Mouse (Mus musculus) heart, postnatal 0 days (tissue): ENCODE data around the gene Mtfp1. TPM values are rescaled to one million over a fixed set of nuclear protein-coding genes. Genes with fewer than 3 reads are reported as not detected.

ENCODE experiments used
- ATAC-seq: fragments of 200-750 bp; cut with Nextera tagmentation; 2 replicates; pipeline ENCODE4 v1.8.0; 2017; ENCODE audit warnings: low read depth, moderate number of reproducible peaks, moderate library complexity; ENCODE audit not compliant: insufficient read depth
- DNase-seq: peaks from one replicate; pipeline ENCODE4 v3.0.0-alpha.2; 2016; ENCODE audit warnings: low spot score
- H3K27ac ChIP-seq: fragments of 300-500 bp; sonication (generic); 2 replicates; pipeline ENCODE4 v1.5.1; 2014; ENCODE audit warnings: low read depth, mild to moderate bottlenecking
- H3K27me3 ChIP-seq: fragments of 300-500 bp; sonication (generic); 2 replicates; pipeline ENCODE4 v1.6.1; 2014; ENCODE audit warnings: low read length, mixed read lengths; ENCODE audit not compliant: control insufficient read depth, insufficient read depth
- H3K36me3 ChIP-seq: fragments of 300-500 bp; sonication (generic); replicated peaks from 2 replicates; pipeline ENCODE4 v1.6.1; 2014; ENCODE audit warnings: low read length, mixed read lengths; ENCODE audit not compliant: control insufficient read depth, insufficient read depth
- H3K4me1 ChIP-seq: fragments of 300-500 bp; sonication (generic); 2 replicates; pipeline ENCODE4 v1.6.1; 2014; ENCODE audit warnings: antibody characterized with exemption; ENCODE audit not compliant: control insufficient read depth, insufficient read depth
- H3K4me2 ChIP-seq: fragments of 300-500 bp; sonication (generic); 2 replicates; pipeline ENCODE4 v1.6.1; 2014; ENCODE audit warnings: low read depth, mild to moderate bottlenecking, low read length, moderate library complexity
- H3K4me3 ChIP-seq: fragments of 300-500 bp; sonication (generic); 2 replicates; pipeline ENCODE4 v1.5.1; 2014; ENCODE audit warnings: low read depth, low read length
- H3K9ac ChIP-seq: fragments of 300-500 bp; sonication (generic); replicated peaks from 2 replicates; pipeline ENCODE4 v1.6.1; 2014; ENCODE audit warnings: low read depth, low read length, mixed read lengths
- H3K9me3 ChIP-seq: fragments of 300-500 bp; sonication (generic); replicated peaks from 2 replicates; pipeline ENCODE4 v1.6.1; 2016; ENCODE audit warnings: low read length; ENCODE audit not compliant: control insufficient read depth
- CTCF ChIP-seq: IDR thresholded peaks from 2 replicates; pipeline ENCODE4 v1.5.1; 2016; ENCODE audit warnings: antibody characterized with exemption, control low read depth, low read depth
- EP300 ChIP-seq: IDR thresholded peaks from 2 replicates; pipeline ENCODE4 v1.6.1; 2016; ENCODE audit warnings: antibody characterized with exemption, low read depth
- WGBS: fragments of 180-500 bp; shearing (Covaris S2); extraction: QIAGEN DNeasy Blood & Tissue Kit; methylation state at CpG from one replicate; pipeline ENCODE4 v1.1.7; 2014; 5-methylcytosine and 5-hydroxymethylcytosine counted together
- polyA plus RNA-seq: library from polyadenylated mRNA; unstranded; fragments of >200 nt; fragmentation: Nextera tagmentation; extraction: Ambion mirVana; gene quantifications from 2 replicates; pipeline ENCODE4 v1.2.1, GENCODE M21; 2015
- total RNA-seq: library from RNA; depleted of rRNA; stranded (reverse); fragments of >200 nt; gene quantifications from 2 replicates; pipeline ENCODE4 v1.2.3, GENCODE M21; 2014; ENCODE audit warnings: low replicate concordance

Gene Mtfp1
- total and polyA plus RNA-seq, 2 experiments from 2014 or later: 57.8 to 64.0 TPM

DNA sequence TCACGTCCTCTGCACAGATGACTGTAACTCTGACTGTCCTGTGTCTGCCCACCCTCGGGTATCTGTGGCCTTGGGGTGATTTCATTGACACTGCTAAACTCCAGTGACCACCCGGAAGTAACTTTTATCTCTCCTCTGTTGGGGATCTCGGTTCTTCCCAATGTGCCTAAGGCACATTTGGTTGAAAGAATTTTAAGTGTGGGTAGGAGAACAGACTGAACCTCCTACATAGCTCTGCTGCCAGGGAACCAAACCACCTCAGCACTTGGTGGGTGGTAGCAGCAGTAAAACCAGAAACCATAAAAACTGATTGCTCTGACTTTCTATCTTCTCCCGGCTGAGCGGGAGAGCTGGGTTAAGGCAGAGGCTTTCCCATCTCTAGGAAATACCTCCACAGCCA is 10.2 kb upstream of the Mtfp1 start:
- TF ChIP-seq CTCF: no peak
- no peak for TF ChIP-seq EP300
- no peaks in the 10 kb centered on the region for H3K9me3 ChIP-seq
- no peak overlapping the region for H3K9ac ChIP-seq
- no peaks in the 10 kb centered on the region for H3K27me3 ChIP-seq
- no peaks in the 10 kb centered on the region for H3K4me1 ChIP-seq
- no peaks in the 10 kb centered on the region for H3K36me3 ChIP-seq
- no peak for ATAC-seq
- no peak overlapping the region for H3K4me3 ChIP-seq
- 55% methylated on average over 6 of the region's 6 CpGs for WGBS
- H3K4me2 ChIP-seq: no peak overlapping the region
- no peak overlapping the region for H3K27ac ChIP-seq
- DNase-seq: no peak

DNA sequence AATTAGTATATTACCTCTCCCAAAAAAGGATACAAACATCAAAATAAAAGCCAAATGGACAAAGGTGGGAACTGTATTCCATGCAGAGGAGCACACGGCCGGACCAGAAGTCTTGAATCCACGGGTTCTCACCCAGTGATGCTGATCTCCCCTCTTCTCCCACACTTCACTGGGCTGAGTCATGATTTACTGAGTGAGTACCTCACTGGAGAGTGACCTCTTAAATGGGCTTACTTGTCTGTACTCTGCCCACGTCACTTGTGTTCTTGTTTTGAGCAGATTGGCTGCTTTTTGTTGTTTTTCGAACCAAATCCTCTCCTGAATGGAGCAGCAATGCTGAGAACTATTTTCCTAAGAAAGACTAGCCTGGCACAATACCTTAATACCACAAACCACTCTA is 9.7 kb upstream of the Mtfp1 start:
- Histone ChIP-seq H3K9me3 (no peaks in the 10 kb centered on the region), H3K4me1 (no peaks in the 10 kb centered on the region), H3K4me3 (no peak overlapping the region), H3K4me2 (no peak overlapping the region), H3K36me3 (no peaks in the 10 kb centered on the region), H3K27ac (no peak overlapping the region), H3K9ac (no peak overlapping the region), H3K27me3 (no peaks in the 10 kb centered on the region)
- no peak for ATAC-seq
- no peak for DNase-seq
- 80% methylated on average over 5 of the region's 5 CpGs for WGBS
- TF ChIP-seq EP300 (no peak), CTCF (no peak)

DNA sequence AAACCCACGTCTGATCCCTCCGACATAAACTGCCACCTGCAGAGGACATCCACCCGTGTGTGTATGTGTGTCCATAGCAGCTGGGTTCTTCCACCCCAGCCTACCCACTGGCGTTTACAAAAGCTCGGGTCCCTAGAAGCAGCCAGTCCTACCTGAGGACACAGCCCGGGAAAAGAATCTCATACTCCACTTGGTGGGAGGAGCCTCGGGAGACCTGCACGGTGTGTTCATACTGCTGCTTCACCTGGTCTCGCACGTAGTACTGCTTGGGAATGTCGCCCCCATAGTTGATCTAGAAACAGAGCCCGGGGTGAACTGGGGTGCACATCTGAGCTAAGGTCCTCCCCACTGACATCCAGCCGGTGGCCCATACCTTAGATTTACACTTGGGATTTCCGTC is 8.3 kb upstream of the Mtfp1 start:
- Histone ChIP-seq H3K27me3 (no peaks in the 10 kb centered on the region), H3K36me3 (no peaks in the 10 kb centered on the region), H3K4me1 (no peaks in the 10 kb centered on the region), H3K27ac (no peak overlapping the region), H3K4me2 (no peak overlapping the region), H3K9ac (no peak overlapping the region), H3K9me3 (no peaks in the 10 kb centered on the region), H3K4me3 (no peak overlapping the region)
- WGBS: 75% methylated on average over 14 of the region's 14 CpGs
- DNase-seq (no peak), ATAC-seq (no peak)
- TF ChIP-seq EP300 (no peak), CTCF (no peak)

DNA sequence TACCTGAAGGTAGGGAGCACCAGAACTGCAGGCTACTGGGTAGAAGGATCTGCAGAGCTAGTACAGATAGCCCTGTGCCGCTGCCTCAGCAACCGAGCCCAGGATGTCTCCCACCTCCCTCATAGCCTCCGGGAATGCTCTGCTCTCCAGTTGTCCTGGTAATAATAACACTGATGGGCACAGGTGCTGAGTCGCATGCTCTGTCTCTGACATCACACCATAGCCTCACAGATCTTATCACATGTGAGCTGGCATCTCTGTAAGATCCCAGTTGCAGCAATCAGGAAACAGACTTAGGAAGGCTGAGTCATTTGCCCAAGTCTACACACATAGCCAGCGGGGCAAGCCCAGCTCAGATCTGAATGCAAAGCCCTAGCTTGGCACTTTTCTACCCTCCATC is 6.6 kb upstream of the Mtfp1 start:
- TF ChIP-seq CTCF: no peak
- no peak for TF ChIP-seq EP300
- H3K36me3 ChIP-seq: no peaks in the 10 kb centered on the region
- no peaks in the 10 kb centered on the region for H3K9me3 ChIP-seq
- H3K4me2 ChIP-seq: no peak overlapping the region
- no peaks in the 10 kb centered on the region for H3K27me3 ChIP-seq
- no peak overlapping the region for H3K27ac ChIP-seq
- DNase-seq (no peak), ATAC-seq (no peak)
- peaks cover 5% of the 10 kb centered on the region for H3K4me1 ChIP-seq
- H3K9ac ChIP-seq: no peak overlapping the region
- H3K4me3 ChIP-seq: no peak overlapping the region
- WGBS: 61% methylated on average over 5 of the region's 5 CpGs

DNA sequence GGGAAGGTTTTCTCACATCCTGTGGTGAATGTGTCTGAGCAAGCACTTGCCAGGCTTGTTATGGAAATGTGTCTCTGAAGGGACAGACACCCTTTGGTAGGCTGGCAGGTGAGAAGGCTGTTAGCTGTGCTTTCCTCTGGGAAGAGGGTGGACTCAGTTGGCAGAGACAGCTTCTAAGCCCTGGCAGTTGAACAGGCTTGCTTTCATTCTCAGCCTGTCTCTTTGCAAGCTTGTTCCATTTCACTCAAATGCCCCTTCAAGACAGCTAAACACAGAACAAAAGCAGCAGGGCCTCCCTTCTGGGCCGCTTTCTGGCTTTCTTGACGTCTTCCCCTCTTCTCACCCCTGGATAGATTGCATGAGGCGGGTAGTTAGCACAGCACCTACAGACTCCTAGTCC is 4.2 kb upstream of the Mtfp1 start:
- Histone ChIP-seq H3K4me2 (no peak overlapping the region), H3K9me3 (no peaks in the 10 kb centered on the region), H3K27me3 (no peaks in the 10 kb centered on the region), H3K9ac (no peak overlapping the region), H3K4me1 (peaks cover 12% of the 10 kb centered on the region), H3K36me3 (no peaks in the 10 kb centered on the region), H3K4me3 (no peak overlapping the region), H3K27ac (no peak overlapping the region)
- ATAC-seq (no peak), DNase-seq (no peak)
- no peak for TF ChIP-seq CTCF
- no peak for TF ChIP-seq EP300
- WGBS: 71% methylated on average over 3 of the region's 3 CpGs

DNA sequence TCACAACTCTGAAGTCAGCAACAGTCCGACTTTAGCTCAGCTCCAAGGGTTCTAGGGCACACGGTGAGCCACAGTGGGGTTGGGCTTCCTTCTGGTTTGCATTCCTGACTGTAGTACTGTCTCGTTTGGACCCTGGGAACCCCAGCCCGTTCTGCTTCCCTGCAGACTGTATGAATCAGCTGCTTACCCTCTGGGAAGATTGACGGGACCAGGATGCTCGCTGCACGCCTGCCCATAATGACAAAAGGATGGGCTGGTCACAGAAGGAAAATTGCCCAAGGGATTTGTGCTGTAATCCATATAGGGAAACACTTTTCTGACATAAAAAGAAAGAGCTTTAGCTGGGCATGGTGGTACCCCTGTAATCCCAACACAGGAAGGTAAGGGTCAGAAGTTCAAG is 3.6 kb upstream of the Mtfp1 start:
- no peaks in the 10 kb centered on the region for H3K36me3 ChIP-seq
- H3K4me1 ChIP-seq: peaks cover 12% of the 10 kb centered on the region
- WGBS: 59% methylated on average over 7 of the region's 7 CpGs
- no peaks in the 10 kb centered on the region for H3K9me3 ChIP-seq
- TF ChIP-seq CTCF: no peak
- no peak for TF ChIP-seq EP300
- no peak overlapping the region for H3K4me3 ChIP-seq
- no peaks in the 10 kb centered on the region for H3K27me3 ChIP-seq
- DNase-seq: no peak
- H3K4me2 ChIP-seq: no peak overlapping the region
- no peak for ATAC-seq
- H3K9ac ChIP-seq: no peak overlapping the region
- no peak overlapping the region for H3K27ac ChIP-seq
